Mouse (Mus musculus) macrophage (primary cell): ENCODE measurements around the gene Plekhb2. TPM values are rescaled to one million over a fixed set of nuclear protein-coding genes. Genes with fewer than 3 reads are reported as not detected.

Experiments
- H3K27ac ChIP-seq: fragments of 350-480 bp; formaldehyde crosslinking; 2 replicates; pipeline ENCODE4 v1.9.0; 2021
- H3K36me3 ChIP-seq: fragments of 350-480 bp; formaldehyde crosslinking; 2 replicates; pipeline ENCODE4 v1.9.0; 2021; ENCODE audit errors: inconsistent target
- H3K4me3 ChIP-seq: fragments of 350-480 bp; formaldehyde crosslinking; 2 replicates; pipeline ENCODE4 v1.9.0; 2021; ENCODE audit errors: inconsistent target
- H3K79me2 ChIP-seq: fragments of 350-480 bp; formaldehyde crosslinking; 2 replicates; pipeline ENCODE4 v1.9.0; 2021; ENCODE audit errors: inconsistent target
- WGBS: methylation state at CpG from one replicate; pipeline ENCODE4 v1.1.7; 2026; ENCODE audit warnings: inconsistent platforms; ENCODE audit not compliant: missing documents; 5-methylcytosine and 5-hydroxymethylcytosine counted together
- polyA plus RNA-seq: library from polyadenylated mRNA; stranded (reverse); fragments of 250-400 nt; gene quantifications from 3 replicates; pipeline ENCODE4 v1.2.4, GENCODE M21; 2018; ENCODE audit warnings: inconsistent platforms
- total RNA-seq, 78 experiments: library from RNA; depleted of rRNA; stranded (reverse); fragments of 250-400 nt; gene quantifications; 1 replicate in 9 of 78; 2 replicates in 24 of 78; 3 replicates in 43 of 78; 4 replicates in 2 of 78; pipeline ENCODE4 v1.2.4; 2018; ENCODE audit warnings: inconsistent platforms in 56 of 78

The Plekhb2 gene
- 10 to 100 TPM; 30.8 to 82.0 (median 54.7) TPM for total RNA-seq (2018; cell fraction: chromatin; rRNA removed)
- total RNA-seq (2018; cell fraction: cytosol; rRNA removed) = 100 to 1,000 TPM in 18 of 26 experiments, 10 to 100 TPM in 8; 89.8 to 155 (median 119) TPM
- total RNA-seq (2018; cell fraction: nucleus; rRNA removed) = 100 to 1,000 TPM in 5 of 26 experiments, 10 to 100 TPM in 21; 63.3 to 114 (median 81.8) TPM
- 93.5 to 132 TPM (median 125 TPM) in 3 replicates for polyA plus RNA-seq

DNA sequence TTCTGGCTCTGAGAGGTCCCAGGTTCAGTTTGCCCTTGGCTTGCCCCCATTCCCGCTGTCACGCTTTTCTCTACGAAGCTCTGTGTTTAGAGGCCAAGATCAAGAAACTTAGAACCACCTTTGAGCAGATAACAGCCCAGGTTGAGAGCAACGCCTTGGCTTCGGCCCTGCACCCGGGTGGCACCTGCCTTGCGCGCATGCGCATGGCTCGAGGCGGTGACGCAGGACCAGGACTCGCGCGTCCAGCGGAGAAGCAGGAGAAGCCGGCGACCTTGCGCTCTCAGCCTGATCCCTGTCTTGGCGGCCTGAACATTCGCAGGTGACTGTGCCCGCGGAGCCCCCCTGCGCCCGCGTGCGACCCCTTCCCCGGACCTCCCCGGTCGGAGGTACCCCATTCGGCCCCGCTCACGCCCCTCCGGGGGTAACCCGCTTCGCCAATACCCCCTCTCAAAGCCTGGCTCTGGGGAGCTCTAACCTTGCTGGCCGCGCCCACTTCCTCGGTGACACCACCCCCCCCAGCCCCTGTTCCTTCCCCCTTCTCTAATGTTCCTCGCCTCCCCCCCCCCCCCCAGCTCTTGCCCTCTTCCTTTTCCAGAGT lies at the start of gene Plekhb2:
TSS of gene Plekhb2 (plus strand) at position 232 of the 598 bp plus-strand sequence.
- H3K4me3 ChIP-seq = peak within 1 kb of the TSS; percentile 53
- H3K27ac ChIP-seq = peak within 1 kb of the TSS; percentile 81
- H3K36me3 ChIP-seq = no peaks in the 10 kb centered on the region
- peaks cover 60% of the 10 kb centered on the region for H3K79me2 ChIP-seq
- WGBS = 1% methylated on average over 28 of the region's 40 CpGs

DNA sequence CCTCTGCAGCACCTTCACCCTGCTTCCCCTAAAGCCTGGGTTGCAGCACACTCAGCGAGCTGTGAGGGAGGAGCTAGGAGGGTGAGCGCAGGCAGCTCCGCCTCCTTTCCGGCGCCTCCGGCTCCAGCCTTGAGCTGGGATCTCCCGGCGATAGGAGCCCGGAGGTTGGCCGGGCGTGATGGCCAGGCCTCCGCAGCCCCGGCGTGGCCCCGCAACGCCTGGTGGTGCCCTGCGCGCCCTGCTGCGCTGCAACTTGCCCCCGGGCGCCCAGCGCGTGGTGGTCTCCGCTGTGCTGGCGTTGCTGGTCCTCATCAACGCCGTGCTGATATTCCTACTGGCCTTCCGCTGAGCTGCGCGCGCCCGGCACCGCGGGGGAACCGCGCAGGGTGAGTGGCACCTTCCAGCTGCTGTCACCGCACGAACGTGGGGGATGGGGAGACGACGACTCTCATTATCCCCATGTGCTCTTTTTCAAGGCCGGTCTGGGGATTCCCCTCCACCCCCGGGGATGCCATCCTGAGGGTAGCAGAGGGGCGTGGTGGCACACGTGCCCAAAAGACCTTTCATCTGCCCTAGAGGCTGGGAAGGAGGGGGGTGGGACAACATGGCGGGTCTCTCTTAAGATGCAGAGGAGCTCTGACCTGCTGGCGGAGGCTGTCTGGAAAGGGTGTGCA lies 48.0 kb upstream of the Plekhb2 start:
- peak overlapping the region; percentile 59 for H3K4me3 ChIP-seq
- under 1% methylated on average over 47 of the region's 47 CpGs for WGBS
- H3K27ac ChIP-seq = 0 out of 2 replicates have a peak overlapping the region, but pooled peaks have one; percentile 21
- H3K36me3 ChIP-seq = no peaks in the 10 kb centered on the region
- no peaks in the 10 kb centered on the region for H3K79me2 ChIP-seq

- 0 out of 2 replicates have a peak overlapping the region, but pooled peaks have one; percentile 21 for H3K27ac ChIP-seq
- H3K4me3 ChIP-seq = peak overlapping the region; percentile 59
- WGBS = 28% methylated on average over 7 of the region's 7 CpGs
- 0 out of 2 replicates have a peak, but pooled peaks cover 2% of the 10 kb centered on the region for H3K36me3 ChIP-seq
- no peaks in the 10 kb centered on the region for H3K79me2 ChIP-seq
These were observed 47.5 kb upstream of the Plekhb2 start for GRCm38 (mm10) chr1:34802290-34802642.

GRCm38 (mm10) chr1:34804863-34805262 lies 44.9 kb upstream of the Plekhb2 start:
- Histone ChIP-seq H3K79me2 (no peaks in the 10 kb centered on the region), H3K27ac (no peak overlapping the region), H3K4me3 (no peak overlapping the region), H3K36me3 (0 out of 2 replicates have a peak, but pooled peaks cover 8% of the 10 kb centered on the region)
- 96% methylated on average over 7 of the region's 7 CpGs for WGBS

DNA sequence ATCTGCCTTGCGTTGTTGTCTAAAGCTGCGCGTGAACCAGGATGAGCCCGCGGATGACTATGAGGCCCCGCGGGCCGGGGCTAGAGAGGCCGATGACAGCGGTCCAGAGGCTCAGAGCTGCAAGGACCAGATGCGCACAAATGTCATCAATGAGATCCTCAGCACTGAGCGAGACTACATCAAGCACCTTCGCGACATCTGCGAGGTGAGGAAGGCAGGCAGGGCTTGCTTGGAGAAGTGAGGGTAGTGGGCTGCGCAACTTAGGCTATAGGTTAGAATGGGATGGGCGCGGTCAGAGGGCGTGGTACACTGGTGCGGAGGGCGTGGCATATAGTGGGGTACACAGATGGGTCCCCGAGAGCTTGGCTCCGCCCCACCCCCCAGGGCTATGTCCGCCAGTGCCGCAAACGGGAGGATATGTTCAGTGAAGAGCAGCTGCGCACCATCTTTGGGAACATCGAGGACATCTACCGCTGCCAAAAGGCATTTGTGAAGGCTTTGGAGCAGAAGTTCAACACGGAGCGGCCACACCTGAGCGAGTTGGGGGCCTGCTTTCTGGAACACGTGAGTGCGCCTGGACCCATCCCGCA lies 43.8 kb upstream of the Plekhb2 start:
- WGBS = 93% methylated on average over 31 of the region's 35 CpGs
- no peaks in the 10 kb centered on the region for H3K79me2 ChIP-seq
- H3K4me3 ChIP-seq = no peak overlapping the region
- no peak overlapping the region for H3K27ac ChIP-seq
- H3K36me3 ChIP-seq = peaks cover 8% of the 10 kb centered on the region; the same call in 1 of the 2 replicates

GRCm38 (mm10) chr1:34808445-34808844 lies 41.3 kb upstream of the Plekhb2 start:
- Histone ChIP-seq H3K4me3 (no peak overlapping the region), H3K36me3 (peaks cover 30% of the 10 kb centered on the region), H3K27ac (no peak overlapping the region), H3K79me2 (peaks cover 2% of the 10 kb centered on the region; the same call in 1 of the 2 replicates)
- 93% methylated on average over 8 of the region's 8 CpGs for WGBS

- Histone ChIP-seq H3K36me3 (peaks cover 45% of the 10 kb centered on the region), H3K79me2 (peaks cover 20% of the 10 kb centered on the region; the same call in 1 of the 2 replicates)
These were observed 39.5 kb upstream of the Plekhb2 start for GRCm38 (mm10) chr1:34810293-34810692.

GRCm38 (mm10) chr1:34811035-34811434 lies 38.7 kb upstream of the Plekhb2 start:
- WGBS = 68% methylated on average over 6 of the region's 6 CpGs
- Histone ChIP-seq H3K79me2 (peaks cover 27% of the 10 kb centered on the region; the same call in 1 of the 2 replicates), H3K27ac (no peak overlapping the region), H3K36me3 (peaks cover 52% of the 10 kb centered on the region), H3K4me3 (no peak overlapping the region)

More at GRCm38 (mm10) chr1:34810293-34810692, 39.5 kb upstream of the Plekhb2 start:
- H3K27ac ChIP-seq = no peak overlapping the region
- 98% methylated on average over 10 of the region's 11 CpGs for WGBS
- H3K4me3 ChIP-seq = no peak overlapping the region

GRCm38 (mm10) chr1:34811581-34811980 lies 38.2 kb upstream of the Plekhb2 start:
- peaks cover 33% of the 10 kb centered on the region; the same call in 1 of the 2 replicates for H3K79me2 ChIP-seq
- no peak overlapping the region for H3K27ac ChIP-seq
- peaks cover 58% of the 10 kb centered on the region for H3K36me3 ChIP-seq
- 92% methylated on average over 6 of the region's 6 CpGs for WGBS
- H3K4me3 ChIP-seq = no peak overlapping the region

DNA sequence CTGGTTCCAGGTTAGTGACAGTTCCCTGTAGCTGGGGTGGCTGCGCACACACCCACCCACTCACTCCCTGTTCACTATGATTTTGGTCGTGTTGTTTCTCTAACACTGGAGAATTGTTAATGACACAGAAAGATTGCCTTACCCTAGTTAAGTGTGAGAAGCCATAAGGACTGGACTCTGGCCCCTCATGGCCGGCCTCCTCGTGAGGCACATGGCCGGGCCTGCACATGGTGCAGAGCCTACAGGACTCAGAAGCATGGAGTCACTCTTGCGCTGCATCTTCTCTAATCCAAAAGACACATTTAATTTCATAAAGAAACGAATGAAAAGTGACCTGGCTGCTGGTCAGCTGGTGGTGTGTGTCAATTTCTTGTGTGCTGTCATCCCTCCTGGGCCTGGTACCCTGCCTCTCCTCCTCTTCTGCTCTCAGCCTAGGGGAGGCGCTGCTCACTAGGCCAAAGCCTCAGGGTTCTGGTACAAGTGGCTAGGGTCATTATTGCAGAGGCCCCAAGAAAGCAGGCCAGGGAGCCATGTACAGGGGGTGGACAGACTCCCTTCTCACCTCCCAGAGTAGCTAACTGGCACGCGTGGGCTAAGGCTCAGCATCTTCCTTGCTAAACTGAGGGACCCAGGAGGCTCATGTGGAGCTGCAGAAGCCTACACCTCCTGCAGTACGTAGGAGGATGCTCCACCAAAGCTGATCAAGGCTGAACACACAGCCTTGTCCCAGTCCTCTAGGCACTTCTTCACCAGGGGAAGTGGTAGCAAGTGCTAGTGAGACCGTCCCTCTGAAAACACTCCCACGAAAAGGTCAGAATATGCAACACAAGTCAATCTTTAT lies 37.1 kb upstream of the Plekhb2 start:
- Histone ChIP-seq H3K79me2 (peaks cover 43% of the 10 kb centered on the region; the same call in 1 of the 2 replicates), H3K36me3 (peaks cover 62% of the 10 kb centered on the region)

GRCm38 (mm10) chr1:34815843-34816242 lies 33.9 kb upstream of the Plekhb2 start:
- WGBS = 84% methylated on average over 6 of the region's 6 CpGs
- Histone ChIP-seq H3K79me2 (peaks cover 76% of the 10 kb centered on the region), H3K36me3 (peaks cover 88% of the 10 kb centered on the region)

More for the DNA sequence above, 37.1 kb upstream of the Plekhb2 start:
- 96% methylated on average over 13 of the region's 13 CpGs for WGBS
- Histone ChIP-seq H3K27ac (no peak overlapping the region), H3K4me3 (no peak overlapping the region)

DNA sequence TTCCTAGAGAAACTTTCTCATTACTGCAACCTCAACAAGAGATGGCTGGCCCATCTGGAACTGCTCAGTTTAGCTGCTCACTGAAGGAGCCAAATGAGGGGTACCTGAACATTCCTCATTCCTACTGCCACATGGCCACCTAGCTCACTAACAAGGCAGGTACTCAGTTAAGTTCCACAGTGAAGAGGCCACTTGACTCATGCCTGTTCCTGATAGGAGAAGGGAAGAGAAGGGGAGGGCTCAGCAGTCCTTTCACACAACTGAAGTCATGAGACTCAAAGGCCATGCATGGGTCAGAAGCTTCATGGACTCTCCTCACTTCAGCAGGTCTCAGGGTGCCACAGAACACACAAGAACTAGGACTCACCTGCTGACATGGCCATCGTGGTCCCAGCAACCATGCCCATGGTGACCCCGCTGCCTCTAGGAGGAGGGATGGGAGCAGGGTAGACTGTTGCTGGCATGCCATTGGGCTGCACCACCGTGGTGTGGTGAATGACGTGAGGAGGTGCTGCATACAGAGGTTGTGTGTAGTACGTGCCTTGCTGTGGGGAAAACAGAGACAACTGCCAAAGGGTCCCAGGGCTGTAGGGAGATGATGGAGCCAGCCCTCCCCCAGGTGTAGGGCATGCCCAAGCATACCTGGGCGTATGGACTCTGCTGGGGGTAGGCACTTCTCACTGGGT lies 30.4 kb upstream of the Plekhb2 start:
- peaks cover 63% of the 10 kb centered on the region for H3K36me3 ChIP-seq
- peaks cover 100% of the 10 kb centered on the region for H3K79me2 ChIP-seq
- H3K4me3 ChIP-seq = no peak overlapping the region
- 89% methylated on average over 6 of the region's 6 CpGs for WGBS
- H3K27ac ChIP-seq = no peak overlapping the region

More at GRCm38 (mm10) chr1:34815843-34816242, 33.9 kb upstream of the Plekhb2 start:
- Histone ChIP-seq H3K4me3 (no peak overlapping the region), H3K27ac (no peak overlapping the region)

- Histone ChIP-seq H3K4me3 (no peak overlapping the region), H3K27ac (peak overlapping the region; percentile 7; the same call in 1 of the 2 replicates), H3K79me2 (peaks cover 100% of the 10 kb centered on the region), H3K36me3 (peaks cover 46% of the 10 kb centered on the region)
- WGBS = 74% methylated on average over 2 of the region's 2 CpGs
These were observed 28.4 kb upstream of the Plekhb2 start for GRCm38 (mm10) chr1:34821411-34821810.
